Mouse (Mus musculus) testis, postnatal 10 days (tissue): ENCODE data around the gene Kin.
A peak's percentile ranks its signal among the peaks of the same experiment; 100 is the strongest.

Experiments used
- DNase-seq: peaks from one replicate; pipeline ENCODE4 v3.0.0; 2021; ENCODE audit warnings: low spot score

Kin gene

GRCm38 (mm10) chr2:10080310-10081010 lies at the start of gene Kin, which contains the start of gene Atp5c1:
Kin (plus strand) TSS chr2:10080593.
Atp5c1 (minus strand) TSS chr2:10080510.
- DNase-seq: peak; percentile 97

- no peak for DNase-seq
These were observed 46.7 kb upstream of the Kin start for GRCm38 (mm10) chr2:10033684-10034083.

GRCm38 (mm10) chr2:10034976-10035375 lies 45.4 kb upstream of the Kin start:
- no peak for DNase-seq

GRCm38 (mm10) chr2:10047758-10048436 lies 32.5 kb upstream of the Kin start:
- DNase-seq: peak; percentile 57

GRCm38 (mm10) chr2:10048461-10048860 lies 31.9 kb upstream of the Kin start, which contains the start of gene Taf3:
Taf3 (minus strand) TSS chr2:10048596.
- DNase-seq: peak; percentile 96

- no peak for DNase-seq
These were observed 30.9 kb upstream of the Kin start for GRCm38 (mm10) chr2:10049456-10049855.

- no peak for DNase-seq
These were observed 29.5 kb upstream of the Kin start for GRCm38 (mm10) chr2:10050878-10051277.

- DNase-seq: no peak
These were observed 28.4 kb upstream of the Kin start for GRCm38 (mm10) chr2:10051996-10052395.

- no peak for DNase-seq
These were observed 21.6 kb upstream of the Kin start for GRCm38 (mm10) chr2:10058836-10059235.

- DNase-seq: no peak
These were observed 8.6 kb upstream of the Kin start for GRCm38 (mm10) chr2:10071751-10072150.

GRCm38 (mm10) chr2:10074470-10074869 lies 5.9 kb upstream of the Kin start:
- no peak for DNase-seq

GRCm38 (mm10) chr2:10076675-10077074 lies 3.7 kb upstream of the Kin start:
- DNase-seq: no peak

- no peak for DNase-seq
These were observed 566 bp upstream of the Kin start for GRCm38 (mm10) chr2:10079745-10080309.

GRCm38 (mm10) chr2:10081453-10082080 lies 1.2 kb downstream of the Kin start:
- no peak for DNase-seq

- no peak for DNase-seq
These were observed 2.3 kb downstream of the Kin start for GRCm38 (mm10) chr2:10082737-10083136.

GRCm38 (mm10) chr2:10087256-10087850 lies 7.0 kb downstream of the Kin start:
- DNase-seq: no peak

- no peak for DNase-seq
These were observed 14.1 kb downstream of the Kin start for GRCm38 (mm10) chr2:10094327-10095100.

- DNase-seq: peak; percentile 77
These were observed 18.3 kb downstream of the Kin start for GRCm38 (mm10) chr2:10098598-10099215.

GRCm38 (mm10) chr2:10100471-10100870 lies 20.1 kb downstream of the Kin start:
- DNase-seq: no peak

GRCm38 (mm10) chr2:10101180-10101579 lies 20.8 kb downstream of the Kin start:
- DNase-seq: peak; percentile 71
